8 mouse cellular contexts compared by ENCODE assay signal in the genomic region with DNA sequence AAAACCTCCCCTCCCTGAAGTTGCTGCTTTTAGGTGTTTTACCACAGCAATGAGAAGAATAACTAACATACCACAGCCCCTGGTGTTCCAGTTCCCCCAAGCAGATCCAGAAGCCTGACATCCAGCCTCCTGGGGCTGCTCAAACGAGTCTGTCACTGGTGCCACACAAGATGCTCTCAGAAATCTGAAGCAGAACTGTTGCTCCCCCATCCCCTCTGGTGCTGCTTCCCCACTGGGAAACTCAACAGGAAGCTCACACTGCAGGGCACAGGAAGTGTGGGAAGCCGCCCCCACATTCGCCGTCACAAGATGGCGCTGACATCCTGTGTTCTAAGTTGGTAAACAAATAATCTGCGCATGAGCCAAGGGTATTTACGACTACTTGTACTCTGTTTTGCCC.
DNase-seq lines count a peak whose midpoint lies in the region.
"Not testable (repeated sequence)": the region's sequence is repeated elsewhere in the genome, so short reads cannot be mapped to it uniquely, and the experiment has no call there.

No protein-coding gene starts in this region.

- H3K27me3 ChIP-seq in splenic B cell, adult 2 months (ENCODE audit: control insufficient read depth, insufficient read depth, low read length, poor library complexity, severe bottlenecking), result not testable (repeated sequence)

- DNase-seq in 416B (ENCODE audit: low read depth) (peak; percentile 46), A20 (ENCODE audit: low read depth, low spot score) (peak; percentile 86), ES-CJ7 (ENCODE audit: low read depth, low spot score) (peak; percentile 27), R1 (ENCODE audit: low read depth, low spot score) (peak; percentile 21)
- DNase-seq in CD4-positive helper T cell, adult 2 months (ENCODE audit: low read depth, low spot score), result peak; percentile 33
- DNase-seq in CD4-positive, CD25-positive, alpha-beta regulatory T cell, adult 2 months (ENCODE audit: low read depth, low spot score), result peak; percentile 20
- DNase-seq in induced T-regulatory cell, adult 2 months (ENCODE audit: low read depth), result peak; percentile 69
- DNase-seq in splenic B cell, adult 2 months (ENCODE audit: low read depth, low spot score), result peak; percentile 13

- not testable (repeated sequence) for H3K36me3 ChIP-seq in splenic B cell, adult 2 months (ENCODE audit: control insufficient read depth, insufficient read depth, low read length, poor library complexity, severe bottlenecking)

Comparison
In these comparisons a context has a peak if more than half of its experiments do, and no peak if none do; other contexts are left out.
1. Peak in every context shown above with its lines: DNase-seq.
2. DNase-seq: peak in every context shown above with its lines; median percentile 86 in A20; 69 in induced T-regulatory cell, adult 2 months; 46 in 416B; 33 in CD4-positive helper T cell, adult 2 months; 27 in ES-CJ7; 21 in R1; 20 in CD4-positive, CD25-positive, alpha-beta regulatory T cell, adult 2 months; 13 in splenic B cell, adult 2 months.